Mouse (Mus musculus): ENCODE measurements around the gene Evi2b. TPM values are rescaled to one million over a fixed set of nuclear protein-coding genes. Genes with fewer than 3 reads are reported as not detected.

The Evi2b gene
- 6.5 and 8.9 TPM in 2 replicates for polyA plus RNA-seq (2012; rRNA removed)

GRCm38 (mm10) chr11:79523560-79524309 is at the start of gene Evi2b:
Gene Evi2b (minus strand): TSS chr11:79523762.
- no peak for DNase-seq (ENCODE audit: low spot score)

- DNase-seq (ENCODE audit: low spot score) = no peak
Observed at GRCm38 (mm10) chr11:79570319-79570718, 46.8 kb upstream of the Evi2b start.

GRCm38 (mm10) chr11:79568197-79568911 is 44.8 kb upstream of the Evi2b start:
- no peak for DNase-seq (ENCODE audit: low spot score)

- no peak for DNase-seq (ENCODE audit: low spot score)
Observed at GRCm38 (mm10) chr11:79566947-79567346, 43.4 kb upstream of the Evi2b start.

- no peak for DNase-seq (ENCODE audit: low spot score)
Observed at GRCm38 (mm10) chr11:79563493-79563892, 39.9 kb upstream of the Evi2b start.

- no peak for DNase-seq (ENCODE audit: low spot score)
Observed at GRCm38 (mm10) chr11:79560536-79560935, 37.0 kb upstream of the Evi2b start.

GRCm38 (mm10) chr11:79552622-79553021 is 29.1 kb upstream of the Evi2b start:
- no peak for DNase-seq (ENCODE audit: low spot score)

GRCm38 (mm10) chr11:79536293-79536692 is 12.7 kb upstream of the Evi2b start:
- no peak for DNase-seq (ENCODE audit: low spot score)

GRCm38 (mm10) chr11:79535554-79535953 is 12.0 kb upstream of the Evi2b start:
- no peak for DNase-seq (ENCODE audit: low spot score)

- DNase-seq (ENCODE audit: low spot score) = no peak
Observed at GRCm38 (mm10) chr11:79533950-79534690, 10.6 kb upstream of the Evi2b start.

GRCm38 (mm10) chr11:79533311-79533710 is 9.7 kb upstream of the Evi2b start:
- no peak for DNase-seq (ENCODE audit: low spot score)

- DNase-seq (ENCODE audit: low spot score) = no peak
Observed at GRCm38 (mm10) chr11:79531485-79531884, 7.9 kb upstream of the Evi2b start.

- DNase-seq (ENCODE audit: low spot score) = no peak
Observed at GRCm38 (mm10) chr11:79530774-79531173, 7.2 kb upstream of the Evi2b start.

- DNase-seq (ENCODE audit: low spot score) = no peak
Observed at GRCm38 (mm10) chr11:79530333-79530761, 6.8 kb upstream of the Evi2b start, which contains the start of the genes Evi2 and Evi2a. Gene Evi2 (minus strand): TSS chr11:79530589. Gene Evi2a (minus strand): TSS chr11:79530609.

- no peak for DNase-seq (ENCODE audit: low spot score)
Observed at GRCm38 (mm10) chr11:79529736-79530135, 6.2 kb upstream of the Evi2b start.

GRCm38 (mm10) chr11:79529226-79529625 is 5.7 kb upstream of the Evi2b start:
- no peak for DNase-seq (ENCODE audit: low spot score)

GRCm38 (mm10) chr11:79528601-79529000 is 5.0 kb upstream of the Evi2b start:
- no peak for DNase-seq (ENCODE audit: low spot score)

GRCm38 (mm10) chr11:79527739-79528384 is 4.3 kb upstream of the Evi2b start:
- DNase-seq (ENCODE audit: low spot score) = no peak

GRCm38 (mm10) chr11:79527015-79527738 is 3.6 kb upstream of the Evi2b start:
- DNase-seq (ENCODE audit: low spot score) = no peak

GRCm38 (mm10) chr11:79526549-79526948 is 3.0 kb upstream of the Evi2b start:
- DNase-seq (ENCODE audit: low spot score) = no peak

GRCm38 (mm10) chr11:79524310-79524575 is 681 bp upstream of the Evi2b start:
- no peak for DNase-seq (ENCODE audit: low spot score)

All from urinary bladder, adult 2 months (tissue).